Mouse (Mus musculus): ENCODE data around the gene Sun2. TPM values are rescaled to one million over a fixed set of nuclear protein-coding genes. Genes with fewer than 3 reads are reported as not detected.

The Sun2 gene
- 4.8 and 7.6 TPM in 2 replicates for polyA plus RNA-seq (2014; fragmentation: Nextera tagmentation; extraction: Ambion mirVana)

- H3K4me2 ChIP-seq (ENCODE audit: low read length) = peak within 1 kb of the TSS; percentile 55
- no peaks in the 10 kb centered on the region for H3K27me3 ChIP-seq (replicated peaks; ENCODE audit: control insufficient read depth, insufficient read depth, low read length)
- peaks cover 15% of the 10 kb centered on the region for H3K4me1 ChIP-seq (ENCODE audit: control insufficient read depth, insufficient read depth, low read length)
- H3K27ac ChIP-seq (ENCODE audit: low read depth, low read length) = 0 out of 2 replicates have a peak within 1 kb of the TSS, but pooled peaks have one; percentile 14
- WGBS = under 1% methylated on average over 76 of the region's 93 CpGs
- peaks cover 27% of the 10 kb centered on the region for H3K36me3 ChIP-seq (ENCODE audit: control insufficient read depth, insufficient read depth, low read length)
- peak within 1 kb of the TSS; percentile 92 for H3K9ac ChIP-seq (ENCODE audit: low read length)
- no peaks in the 10 kb centered on the region for H3K9me3 ChIP-seq (replicated peaks; ENCODE audit: control insufficient read depth, low read length)
- DNase-seq (ENCODE audit: low spot score) (peak; percentile 95), ATAC-seq (peak; percentile 96)
- peak within 1 kb of the TSS; percentile 87 for H3K4me3 ChIP-seq (ENCODE audit: low read depth, low read length)
Observed at GRCm38 (mm10) chr15:79741921-79742705, at the start of gene Sun2. TSS of gene Sun2 (minus strand) at chr15:79742536.

- H3K27me3 ChIP-seq (replicated peaks; ENCODE audit: control insufficient read depth, insufficient read depth, low read length) = no peaks in the 10 kb centered on the region; the same call in 1 of the 2 replicates
- no peaks in the 10 kb centered on the region; the same call in 1 of the 2 replicates for H3K4me1 ChIP-seq (ENCODE audit: control insufficient read depth, insufficient read depth, low read length)
- no peak overlapping the region for H3K9ac ChIP-seq (ENCODE audit: low read length)
- no peak overlapping the region for H3K4me3 ChIP-seq (ENCODE audit: low read depth, low read length)
- no peaks in the 10 kb centered on the region for H3K9me3 ChIP-seq (replicated peaks; ENCODE audit: control insufficient read depth, low read length)
- no peaks in the 10 kb centered on the region for H3K36me3 ChIP-seq (ENCODE audit: control insufficient read depth, insufficient read depth, low read length)
- no peak overlapping the region for H3K27ac ChIP-seq (ENCODE audit: low read depth, low read length)
- H3K4me2 ChIP-seq (ENCODE audit: low read length) = no peak overlapping the region
- peak; percentile 54 for DNase-seq (ENCODE audit: low spot score)
- 5% methylated on average over 12 of the region's 12 CpGs for WGBS
- ATAC-seq = no peak
Observed at GRCm38 (mm10) chr15:79791502-79791901, 49.2 kb upstream of the Sun2 start.

GRCm38 (mm10) chr15:79790905-79791304, 48.6 kb upstream of the Sun2 start:
- Histone ChIP-seq H3K36me3 (ENCODE audit: control insufficient read depth, insufficient read depth, low read length) (no peaks in the 10 kb centered on the region), H3K27me3 (replicated peaks; ENCODE audit: control insufficient read depth, insufficient read depth, low read length) (no peaks in the 10 kb centered on the region; the same call in 1 of the 2 replicates), H3K4me3 (ENCODE audit: low read depth, low read length) (no peak overlapping the region), H3K9me3 (replicated peaks; ENCODE audit: control insufficient read depth, low read length) (no peaks in the 10 kb centered on the region), H3K27ac (ENCODE audit: low read depth, low read length) (no peak overlapping the region), H3K4me1 (ENCODE audit: control insufficient read depth, insufficient read depth, low read length) (no peaks in the 10 kb centered on the region; the same call in 1 of the 2 replicates), H3K4me2 (ENCODE audit: low read length) (no peak overlapping the region), H3K9ac (ENCODE audit: low read length) (no peak overlapping the region)
- DNase-seq (ENCODE audit: low spot score) (no peak), ATAC-seq (no peak)
- WGBS = 83% methylated on average over 6 of the region's 6 CpGs

- no peaks in the 10 kb centered on the region for H3K36me3 ChIP-seq (ENCODE audit: control insufficient read depth, insufficient read depth, low read length)
- no peak overlapping the region for H3K4me3 ChIP-seq (ENCODE audit: low read depth, low read length)
- H3K9me3 ChIP-seq (replicated peaks; ENCODE audit: control insufficient read depth, low read length) = no peaks in the 10 kb centered on the region
- 61% methylated on average over 8 of the region's 8 CpGs for WGBS
- no peaks in the 10 kb centered on the region; the same call in 1 of the 2 replicates for H3K4me1 ChIP-seq (ENCODE audit: control insufficient read depth, insufficient read depth, low read length)
- H3K9ac ChIP-seq (ENCODE audit: low read length) = no peak overlapping the region
- H3K4me2 ChIP-seq (ENCODE audit: low read length) = no peak overlapping the region
- no peaks in the 10 kb centered on the region; the same call in 1 of the 2 replicates for H3K27me3 ChIP-seq (replicated peaks; ENCODE audit: control insufficient read depth, insufficient read depth, low read length)
- ATAC-seq (no peak), DNase-seq (ENCODE audit: low spot score) (no peak)
- no peak overlapping the region for H3K27ac ChIP-seq (ENCODE audit: low read depth, low read length)
Observed at GRCm38 (mm10) chr15:79790111-79790510, 47.8 kb upstream of the Sun2 start.

- Histone ChIP-seq H3K27ac (ENCODE audit: low read depth, low read length) (no peak overlapping the region), H3K9ac (ENCODE audit: low read length) (no peak overlapping the region), H3K36me3 (ENCODE audit: control insufficient read depth, insufficient read depth, low read length) (no peaks in the 10 kb centered on the region), H3K27me3 (replicated peaks; ENCODE audit: control insufficient read depth, insufficient read depth, low read length) (no peaks in the 10 kb centered on the region; the same call in 1 of the 2 replicates), H3K4me3 (ENCODE audit: low read depth, low read length) (no peak overlapping the region), H3K9me3 (replicated peaks; ENCODE audit: control insufficient read depth, low read length) (no peaks in the 10 kb centered on the region), H3K4me2 (ENCODE audit: low read length) (no peak overlapping the region), H3K4me1 (ENCODE audit: control insufficient read depth, insufficient read depth, low read length) (no peaks in the 10 kb centered on the region; the same call in 1 of the 2 replicates)
- 46% methylated on average over 8 of the region's 8 CpGs for WGBS
- ATAC-seq (no peak), DNase-seq (ENCODE audit: low spot score) (no peak)
Observed at GRCm38 (mm10) chr15:79787815-79788214, 45.5 kb upstream of the Sun2 start.

- 74% methylated on average over 1 of the region's 1 CpGs for WGBS
- no peak overlapping the region for H3K4me2 ChIP-seq (ENCODE audit: low read length)
- ATAC-seq (no peak), DNase-seq (ENCODE audit: low spot score) (no peak)
- no peaks in the 10 kb centered on the region; the same call in 1 of the 2 replicates for H3K4me1 ChIP-seq (ENCODE audit: control insufficient read depth, insufficient read depth, low read length)
- no peak overlapping the region for H3K9ac ChIP-seq (ENCODE audit: low read length)
- H3K4me3 ChIP-seq (ENCODE audit: low read depth, low read length) = no peak overlapping the region
- no peaks in the 10 kb centered on the region for H3K27me3 ChIP-seq (replicated peaks; ENCODE audit: control insufficient read depth, insufficient read depth, low read length)
- no peak overlapping the region for H3K27ac ChIP-seq (ENCODE audit: low read depth, low read length)
- no peaks in the 10 kb centered on the region for H3K9me3 ChIP-seq (replicated peaks; ENCODE audit: control insufficient read depth, low read length)
- no peaks in the 10 kb centered on the region for H3K36me3 ChIP-seq (ENCODE audit: control insufficient read depth, insufficient read depth, low read length)
Observed at GRCm38 (mm10) chr15:79785056-79785455, 42.7 kb upstream of the Sun2 start.

GRCm38 (mm10) chr15:79777749-79778148, 35.4 kb upstream of the Sun2 start, which contains the start of gene Dnal4:
TSS of gene Dnal4 (minus strand) at chr15:79777849.
- Histone ChIP-seq H3K4me3 (ENCODE audit: low read depth, low read length) (no peak within 1 kb of the TSS), H3K36me3 (ENCODE audit: control insufficient read depth, insufficient read depth, low read length) (no peaks in the 10 kb centered on the region), H3K4me2 (ENCODE audit: low read length) (no peak within 1 kb of the TSS), H3K27ac (ENCODE audit: low read depth, low read length) (no peak within 1 kb of the TSS), H3K9me3 (replicated peaks; ENCODE audit: control insufficient read depth, low read length) (no peaks in the 10 kb centered on the region), H3K4me1 (ENCODE audit: control insufficient read depth, insufficient read depth, low read length) (peaks cover 12% of the 10 kb centered on the region), H3K9ac (ENCODE audit: low read length) (no peak within 1 kb of the TSS), H3K27me3 (replicated peaks; ENCODE audit: control insufficient read depth, insufficient read depth, low read length) (no peaks in the 10 kb centered on the region)
- ATAC-seq (no peak), DNase-seq (ENCODE audit: low spot score) (no peak)

GRCm38 (mm10) chr15:79775662-79776061, 33.3 kb upstream of the Sun2 start:
- no peak overlapping the region for H3K4me2 ChIP-seq (ENCODE audit: low read length)
- no peaks in the 10 kb centered on the region for H3K36me3 ChIP-seq (ENCODE audit: control insufficient read depth, insufficient read depth, low read length)
- no peak overlapping the region for H3K9ac ChIP-seq (ENCODE audit: low read length)
- peaks cover 15% of the 10 kb centered on the region for H3K4me1 ChIP-seq (ENCODE audit: control insufficient read depth, insufficient read depth, low read length)
- ATAC-seq (no peak), DNase-seq (ENCODE audit: low spot score) (no peak)
- no peak overlapping the region for H3K4me3 ChIP-seq (ENCODE audit: low read depth, low read length)
- 70% methylated on average over 7 of the region's 7 CpGs for WGBS
- H3K9me3 ChIP-seq (replicated peaks; ENCODE audit: control insufficient read depth, low read length) = no peaks in the 10 kb centered on the region
- H3K27me3 ChIP-seq (replicated peaks; ENCODE audit: control insufficient read depth, insufficient read depth, low read length) = no peaks in the 10 kb centered on the region
- no peak overlapping the region for H3K27ac ChIP-seq (ENCODE audit: low read depth, low read length)
